Mouse (Mus musculus) testis, adult 2 months (tissue): ENCODE results near the gene Brinp2.

ENCODE experiments used
- CTCF ChIP-seq: fragments of 200-500 bp; IDR thresholded peaks from 2 replicates; pipeline ENCODE4 v1.5.1; 2012; ENCODE audit warnings: low read depth, mild to moderate bottlenecking, inconsistent platforms, low read length, moderate library complexity; ENCODE audit not compliant: control insufficient read depth, insufficient read depth, insufficient replicate concordance
- POLR2A ChIP-seq: fragments of 200-500 bp; IDR thresholded peaks from 2 replicates; pipeline ENCODE4 v1.6.1; 2012; ENCODE audit warnings: low read depth, mild to moderate bottlenecking, inconsistent platforms, low read length, moderate library complexity; ENCODE audit not compliant: control insufficient read depth

DNA sequence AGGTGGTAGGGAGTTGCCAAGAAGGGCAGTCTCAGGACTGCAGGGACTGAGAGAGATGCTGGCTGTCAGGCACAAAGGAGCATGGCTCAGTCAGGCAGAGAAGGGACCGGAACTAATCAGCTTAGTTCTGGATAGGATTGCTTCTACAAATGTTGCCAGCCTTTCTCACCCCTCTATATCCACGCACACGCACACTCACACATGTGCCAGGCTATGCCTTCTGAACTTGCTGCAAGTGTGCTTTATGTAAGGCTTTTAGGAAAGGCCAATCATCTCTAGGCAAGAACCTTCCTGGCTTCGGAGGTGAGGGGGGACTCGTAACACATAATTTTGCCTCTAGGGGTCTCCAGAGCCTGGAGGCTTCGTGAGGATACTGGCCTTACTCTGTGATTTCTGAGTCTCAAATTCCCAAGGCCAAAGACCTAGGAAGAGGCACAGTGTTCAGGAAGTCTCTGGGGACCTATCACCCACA, 12.8 kb downstream of the Brinp2 start:
- no peak for TF ChIP-seq POLR2A
- TF ChIP-seq CTCF, result no peak
